10 mouse cellular contexts compared by ENCODE assay signal in genomic region chr2:94398138-94398970, GRCm38 (mm10). TPM values are rescaled to one million over a fixed set of nuclear protein-coding genes. Genes with fewer than 3 reads are reported as not detected.
DNase-seq lines count a peak whose midpoint lies in the region; ATAC-seq and TF ChIP-seq lines count a peak whose summit lies in the region.
"Had no signal": no experiment of that assay in that cellular context is flagged by ENCODE, and none has a peak within 500 bp of the region (broad histone marks: within the 10 kb centered on the region; RNA-seq: fewer than 3 reads in every experiment).

No protein-coding gene starts in this region.

- no peak overlapping the region for H3K9ac ChIP-seq in limb, embryonic 14.5 days (ENCODE audit: low read depth, low read length, severe bottlenecking)
- H3K9ac ChIP-seq: embryonic facial prominence, embryonic 13.5 days had no signal

- no peak overlapping the region for H3K4me2 ChIP-seq in limb, embryonic 14.5 days (replicated peaks; ENCODE audit: low read depth, low read length, severe bottlenecking)
- H3K4me2 ChIP-seq: embryonic facial prominence, embryonic 13.5 days had no signal

- H3K27ac ChIP-seq in limb, embryonic 14.5 days (replicated peaks; ENCODE audit: low read depth, low read length), result no peak overlapping the region
- H3K27ac ChIP-seq in limb, embryonic 10.5 days, result no peak overlapping the region
- H3K27ac ChIP-seq: embryonic facial prominence, embryonic 13.5 days; macrophage had no signal

- no peak for ATAC-seq in limb, embryonic 14.5 days (ENCODE audit: low FRiP score, low read depth)
- ATAC-seq in frontal cortex, adult (ENCODE audit: low TSS enrichment), result peak; percentile 92

- H3K9me3 ChIP-seq in limb, embryonic 14.5 days (ENCODE audit: control insufficient read depth, low read length), result no peaks in the 10 kb centered on the region
- H3K9me3 ChIP-seq in limb, embryonic 10.5 days (replicated peaks), result no peaks in the 10 kb centered on the region
- H3K9me3 ChIP-seq: embryonic facial prominence, embryonic 13.5 days had no signal

- intact Hi-C loops in heart, postnatal 36 days (cut with DNase I), result no loop called here
- intact Hi-C loops in left cerebral cortex, postnatal 25 days (cut with DNase I), result no loop called here

- DNase-seq in limb, embryonic 14.5 days (ENCODE audit: low spot score), result peak; percentile 15
- no peak for DNase-seq in limb, embryonic 10.5 days (ENCODE audit: low spot score)
- DNase-seq in heart, postnatal 36 days, result peak; percentile 56 to 65
- peak; percentile 38 to 83 for DNase-seq in left cerebral cortex, postnatal 25 days (ENCODE audit: low spot score in 2 of 2)
- peak; percentile 37 to 70 for DNase-seq in right cerebral cortex, postnatal 36 days (ENCODE audit: low spot score in 2 of 2)
- no peak for DNase-seq in urinary bladder, adult 18-20 months (ENCODE audit: low spot score in 2 of 2)
- no peak for DNase-seq in spleen, postnatal 4 days (ENCODE audit: low spot score in 2 of 2)

- no peak for TF ChIP-seq POLR2A in limb, embryonic 14.5 days (IDR thresholded peaks at IDR 0.05; ENCODE audit: borderline replicate concordance, extremely low read depth, insufficient read depth, insufficient read length)

- H3K27me3 ChIP-seq in limb, embryonic 14.5 days (ENCODE audit: control insufficient read depth, insufficient read depth, low read length), result no peaks in the 10 kb centered on the region
- H3K27me3 ChIP-seq in limb, embryonic 10.5 days (ENCODE audit: low read depth, poor library complexity, severe bottlenecking), result no peaks in the 10 kb centered on the region
- H3K27me3 ChIP-seq: embryonic facial prominence, embryonic 13.5 days had no signal

- 0 out of 2 replicates have a peak, but pooled peaks cover 6% of the 10 kb centered on the region for H3K36me3 ChIP-seq in limb, embryonic 14.5 days (ENCODE audit: control insufficient read depth, insufficient read depth, low read length)
- peaks cover 4% of the 10 kb centered on the region; the same call in 1 of the 2 replicates for H3K36me3 ChIP-seq in limb, embryonic 10.5 days
- H3K36me3 ChIP-seq: embryonic facial prominence, embryonic 13.5 days had no signal

- H3K4me3 ChIP-seq in limb, embryonic 14.5 days (replicated peaks; ENCODE audit: low read length), result no peak overlapping the region
- no peak overlapping the region for H3K4me3 ChIP-seq in limb, embryonic 10.5 days
- H3K4me3 ChIP-seq: embryonic facial prominence, embryonic 13.5 days had no signal

- 64% methylated on average over 8 of the region's 8 CpGs for WGBS in limb, embryonic 14.5 days
- 64% methylated on average over 8 of the region's 8 CpGs for WGBS in limb, embryonic 10.5 days

- H3K4me1 ChIP-seq in limb, embryonic 14.5 days (ENCODE audit: control insufficient read depth, insufficient read depth, low read length), result no peaks in the 10 kb centered on the region
- peaks cover 3% of the 10 kb centered on the region; the same call in 1 of the 2 replicates for H3K4me1 ChIP-seq in limb, embryonic 10.5 days
- H3K4me1 ChIP-seq: embryonic facial prominence, embryonic 13.5 days had no signal

RNA-seq across cellular contexts. Expression of gene Ttc17, which starts 8.1 kb away (rescaled TPM):
- polyA plus RNA-seq in limb, embryonic 14.5 days (2012; rRNA removed), result 18.3 and 19.0 TPM in 2 replicates
- polyA plus RNA-seq in limb, embryonic 14.5 days (2014; fragmentation: Nextera tagmentation; extraction: Ambion mirVana), result 17.8 and 19.1 TPM in 2 replicates
- polyA plus RNA-seq in limb, embryonic 10.5 days (2016; fragmentation: Nextera tagmentation; extraction: Ambion mirVana), result 12.6 and 13.4 TPM in 2 replicates
- total RNA-seq in heart, postnatal 36 days (2021), result 10 to 100 TPM; 27.4 to 33.5 TPM
- total RNA-seq in left cerebral cortex, postnatal 25 days (2021), result 10 to 100 TPM; 30.6 to 34.1 TPM

RNA-seq across cellular contexts. Expression of gene Api5, which starts 39.6 kb away (rescaled TPM):
- 58.6 and 59.6 TPM in 2 replicates for polyA plus RNA-seq in limb, embryonic 14.5 days (2012; rRNA removed)
- polyA plus RNA-seq in limb, embryonic 14.5 days (2014; fragmentation: Nextera tagmentation; extraction: Ambion mirVana), result 142 and 152 TPM in 2 replicates
- polyA plus RNA-seq in limb, embryonic 10.5 days (2016; fragmentation: Nextera tagmentation; extraction: Ambion mirVana), result 195 and 217 TPM in 2 replicates
- 10 to 100 TPM; 29.5 to 31.1 TPM for total RNA-seq in heart, postnatal 36 days (2021)
- 10 to 100 TPM; 58.9 to 60.6 TPM for total RNA-seq in left cerebral cortex, postnatal 25 days (2021)

Comparison
In these comparisons a context has a peak if more than half of its experiments do, and no peak if none do; other contexts are left out.
1. DNase-seq: peak in limb, embryonic 14.5 days (single experiment), heart, postnatal 36 days (2 of 2), left cerebral cortex, postnatal 25 days (2 of 2) and right cerebral cortex, postnatal 36 days (2 of 2); none in limb, embryonic 10.5 days (single experiment), urinary bladder, adult 18-20 months (0 of 2) and spleen, postnatal 4 days (0 of 2).